Mouse (Mus musculus): ENCODE data around the gene Vps25.

DNA sequence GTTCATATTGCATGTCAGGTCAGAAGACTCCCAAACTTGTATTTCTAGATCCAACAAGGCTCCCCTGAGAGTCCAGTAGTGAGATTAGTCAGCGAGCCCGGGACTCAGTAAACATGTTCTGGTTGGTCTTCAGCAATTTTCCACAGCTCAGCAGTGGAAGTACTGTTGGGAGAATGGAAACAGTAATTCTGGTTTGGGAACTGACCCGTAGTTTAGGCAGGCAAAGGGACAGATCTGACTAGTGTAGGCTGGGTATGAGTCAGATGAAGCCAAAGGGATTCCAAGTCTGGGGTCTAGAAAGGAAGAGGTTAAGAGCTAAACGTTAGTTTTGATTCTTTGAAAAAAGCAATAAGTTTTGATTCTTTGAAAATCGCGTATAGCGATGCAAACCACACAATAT, 566 bp upstream of the Vps25 start:
- TF ChIP-seq CTCF (IDR thresholded peaks at IDR 0.05; ENCODE audit: insufficient read depth, low read length) (no peak), POLR2A (IDR thresholded peaks at IDR 0.05; ENCODE audit: borderline replicate concordance, extremely low read depth, low read depth, low read length) (no peak)

All from lung, adult 2 months (tissue).